Mouse (Mus musculus): Measurements from ENCODE around the gene Qprt. TPM values are rescaled to one million over a fixed set of nuclear protein-coding genes. Genes with fewer than 3 reads are reported as not detected.

Gene Qprt
- polyA plus RNA-seq, 2 experiments: 35.6 to 48.6 TPM

DNA sequence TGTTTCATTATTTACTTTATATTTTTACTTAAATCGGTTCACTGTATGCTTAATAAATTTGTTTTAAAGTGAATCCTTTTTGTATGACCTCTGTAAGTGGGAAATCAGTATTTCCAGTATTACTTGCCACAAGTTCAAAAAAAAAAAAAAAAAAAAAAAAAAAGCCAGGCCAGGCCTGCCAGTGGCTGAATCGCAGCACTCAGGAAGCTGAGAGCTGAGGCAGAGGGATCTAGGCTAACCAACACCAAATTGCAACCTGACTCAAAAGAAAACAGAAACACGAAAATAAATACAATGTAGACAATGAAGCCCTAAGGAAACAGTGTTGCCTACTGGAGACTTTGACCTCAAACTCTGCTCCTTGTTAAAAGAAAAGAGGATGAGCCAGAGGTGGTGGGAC, 28.1 kb downstream of the Qprt start:
- TF ChIP-seq CTCF (IDR thresholded peaks at IDR 0.05; ENCODE audit: low read depth) (no peak), EP300 (IDR thresholded peaks at IDR 0.05; ENCODE audit: low read depth) (no peak)
- ATAC-seq (ENCODE audit: insufficient read depth): no peak

DNA sequence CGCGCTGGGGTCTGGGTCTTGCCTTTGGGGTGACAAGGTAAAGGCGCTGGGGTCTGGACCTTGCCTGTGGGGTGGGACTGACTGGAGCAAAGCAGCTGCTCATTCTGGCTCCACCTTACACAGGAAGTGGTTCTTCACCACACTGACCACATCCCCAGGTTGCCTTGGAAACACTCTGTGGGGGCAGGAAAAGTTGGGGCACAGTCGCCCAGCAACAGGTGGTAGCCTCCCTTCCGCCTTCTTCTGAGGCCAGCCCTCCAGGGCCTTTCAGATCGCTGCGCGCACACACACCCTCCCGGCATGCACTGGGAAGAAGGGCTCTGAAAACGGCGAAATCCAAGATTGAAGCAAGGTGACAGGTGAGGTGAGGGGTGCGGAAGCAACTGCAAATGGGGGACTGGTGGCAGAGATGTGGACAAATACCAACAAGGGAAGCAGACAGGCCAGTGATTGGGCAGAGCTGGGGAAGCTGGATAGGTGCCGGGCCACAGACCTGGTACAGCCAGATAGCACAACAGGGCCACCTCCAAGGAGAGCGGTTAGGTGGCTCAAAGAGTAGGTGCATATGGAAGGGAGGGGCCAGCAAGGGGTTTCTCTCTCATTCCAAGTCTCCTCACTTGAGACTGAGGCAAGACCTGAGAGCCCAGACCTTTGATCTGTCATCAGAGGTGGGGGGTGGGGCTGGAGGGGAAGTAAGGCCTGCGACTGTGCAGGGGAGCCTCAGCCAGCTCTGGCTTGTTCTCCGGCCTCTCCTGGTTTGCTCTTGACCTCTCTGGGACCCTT, 30.7 kb downstream of the Qprt start, which contains the start of gene AI467606:
Gene AI467606, plus strand, starts transcription at position 246 of the 783 bp plus-strand sequence.
- H3K4me1 ChIP-seq (replicated peaks; ENCODE audit: control insufficient read depth in 2 of 2, insufficient read depth in 2 of 2, low read length in 1 of 2): peaks cover 17 to 38% of the 10 kb centered on the region in 2 experiments
- 11% methylated on average over 16 of the region's 16 CpGs for WGBS (ENCODE audit: insufficient replicate concordance)

More for the DNA sequence above, 28.1 kb downstream of the Qprt start:
- Histone ChIP-seq H3K27me3 (ENCODE audit: control insufficient read depth, insufficient read depth, low read length) (no peaks in the 10 kb centered on the region), H3K27ac (no peak overlapping the region), H3K4me2 (ENCODE audit: low read depth) (no peak overlapping the region), H3K9ac (replicated peaks) (no peak overlapping the region), H3K9me3 (ENCODE audit: control insufficient read depth, low read length) (no peaks in the 10 kb centered on the region), H3K4me3 (ENCODE audit: insufficient read depth in 1 of 2, low read depth in 2 of 2, low read length in 2 of 2) (no peak overlapping the region), H3K4me1 (replicated peaks; ENCODE audit: control insufficient read depth in 2 of 2, insufficient read depth in 2 of 2, low read length in 1 of 2) (peaks cover 9 to 33% of the 10 kb centered on the region in 2 experiments), H3K36me3 (replicated peaks; ENCODE audit: control insufficient read depth, insufficient read depth, low read depth) (no peaks in the 10 kb centered on the region; the same call in 1 of the 2 replicates)
- WGBS (ENCODE audit: insufficient replicate concordance): 76% methylated on average over 3 of the region's 3 CpGs
- DNase-seq (ENCODE audit: low read depth in 3 of 3, low spot score in 3 of 3): no peak

DNA sequence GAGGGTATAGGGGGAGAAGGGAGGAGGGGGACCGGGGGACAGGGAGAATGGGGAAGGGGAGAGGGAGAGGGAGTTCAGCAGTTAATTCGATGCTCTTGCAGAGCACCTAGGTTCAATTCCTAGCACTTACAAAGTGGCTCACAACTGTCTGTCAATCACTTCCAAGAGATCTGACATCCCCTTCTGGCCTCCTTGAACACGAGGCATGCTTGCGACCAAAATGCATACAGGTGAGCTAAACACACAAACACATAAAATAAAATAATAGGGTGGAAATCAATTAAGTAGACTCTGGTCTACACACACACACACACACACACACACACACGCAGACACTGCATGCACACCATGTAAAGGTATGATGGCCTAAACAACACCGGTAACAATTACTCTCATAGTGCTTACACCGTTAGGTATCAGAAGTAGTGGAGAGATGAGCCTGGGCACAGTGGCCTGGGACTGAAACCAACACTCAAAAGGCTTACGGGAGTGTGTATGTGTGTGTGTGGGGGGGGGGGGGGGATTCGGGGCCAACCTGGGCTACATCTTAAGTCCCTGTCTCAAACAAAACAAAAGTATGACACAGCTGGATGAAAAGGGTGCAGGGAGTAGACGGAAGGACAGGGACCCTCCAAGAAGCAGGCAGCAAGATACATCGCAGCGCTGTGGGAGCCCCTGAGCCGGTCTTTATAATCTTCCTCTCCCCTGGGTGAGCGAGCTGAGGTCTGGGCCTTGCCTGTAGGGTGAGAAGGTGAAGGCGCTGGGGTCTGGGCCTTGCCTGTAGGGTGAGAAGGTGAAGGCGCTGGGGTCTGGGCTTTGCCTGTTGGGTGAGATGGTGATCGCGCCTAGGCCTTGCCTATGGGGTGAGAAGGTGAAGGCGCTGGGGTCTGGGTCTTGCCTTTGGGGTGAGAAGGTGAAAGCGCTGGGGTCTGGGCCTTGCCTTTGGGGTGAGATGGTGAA, 31.6 kb downstream of the Qprt start:
- TF ChIP-seq EP300 (IDR thresholded peaks at IDR 0.05; ENCODE audit: low read depth) (no peak), CTCF (IDR thresholded peaks at IDR 0.05; ENCODE audit: low read depth) (peak; percentile 4; the same call in 1 of the 2 replicates)
- H3K9ac ChIP-seq (replicated peaks): peak overlapping the region; percentile 76
- WGBS (ENCODE audit: insufficient replicate concordance): 35% methylated on average over 20 of the region's 20 CpGs

More for the DNA sequence above, 30.7 kb downstream of the Qprt start, which contains the start of gene AI467606:
- Histone ChIP-seq H3K4me2 (ENCODE audit: low read depth) (peak within 1 kb of the TSS; percentile 59), H3K4me3 (ENCODE audit: insufficient read depth in 1 of 2, low read depth in 2 of 2, low read length in 2 of 2) (peak within 1 kb of the TSS; percentile 57 to 74), H3K36me3 (replicated peaks; ENCODE audit: control insufficient read depth, insufficient read depth, low read depth) (no peaks in the 10 kb centered on the region; the same call in 1 of the 2 replicates), H3K27ac (peak within 1 kb of the TSS; percentile 21), H3K9me3 (ENCODE audit: control insufficient read depth, low read length) (no peaks in the 10 kb centered on the region), H3K9ac (replicated peaks) (peak within 1 kb of the TSS; percentile 76), H3K27me3 (ENCODE audit: control insufficient read depth, insufficient read depth, low read length) (no peaks in the 10 kb centered on the region)
- DNase-seq (ENCODE audit: low read depth in 3 of 3, low spot score in 3 of 3) (peak; percentile 72 to 83 (median 75)), ATAC-seq (ENCODE audit: insufficient read depth) (peak; percentile 87)
- TF ChIP-seq CTCF (IDR thresholded peaks at IDR 0.05; ENCODE audit: low read depth) (no peak), EP300 (IDR thresholded peaks at IDR 0.05; ENCODE audit: low read depth) (peak; percentile 71)

DNA sequence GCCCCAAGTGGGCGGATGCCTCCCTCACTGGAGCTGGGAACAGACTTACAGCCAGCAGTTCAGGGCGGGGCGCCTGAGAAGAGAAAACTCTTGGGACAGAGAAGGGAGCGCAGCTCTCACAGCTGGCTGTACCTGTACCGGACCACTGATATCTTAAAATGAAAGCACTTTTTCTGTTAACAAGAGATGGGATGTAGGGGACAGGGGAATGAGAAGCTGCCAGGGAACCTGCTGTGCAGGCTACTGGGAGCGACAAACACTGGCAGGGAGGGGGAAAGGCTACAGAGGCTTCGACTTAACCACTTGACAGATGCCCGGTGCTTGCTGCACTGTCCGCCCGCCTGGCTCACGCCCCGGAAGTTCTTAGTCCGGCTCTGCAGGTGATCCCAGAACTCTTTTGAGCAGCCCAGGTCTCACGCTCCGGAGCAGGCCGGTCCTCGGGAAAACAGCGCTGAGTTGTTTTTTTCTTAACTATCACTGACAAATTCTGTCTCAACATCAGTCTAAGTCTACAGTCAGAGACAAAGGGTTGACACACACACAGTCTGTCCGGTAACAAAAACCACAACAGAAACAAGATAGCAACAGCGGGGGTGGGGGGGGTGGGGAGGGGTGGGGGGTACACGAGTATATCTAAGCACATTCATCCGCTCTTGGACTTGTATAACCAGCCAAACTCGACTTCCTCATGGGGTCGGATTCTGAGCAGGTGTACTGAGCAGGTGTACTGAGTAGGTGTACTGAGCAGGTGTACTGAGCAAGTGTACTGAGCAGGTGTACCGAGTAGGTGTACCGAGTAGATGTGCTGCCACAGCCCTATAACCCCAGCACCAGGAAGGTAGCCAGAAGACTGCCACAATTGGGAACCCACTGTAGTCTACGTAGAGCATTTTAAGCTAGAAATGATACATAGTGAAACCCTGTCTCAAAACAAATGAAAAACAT, 32.9 kb downstream of the Qprt start:
- WGBS (ENCODE audit: insufficient replicate concordance): 8% methylated on average over 27 of the region's 27 CpGs
- Histone ChIP-seq H3K9ac (replicated peaks) (peak overlapping the region; percentile 71), H3K9me3 (ENCODE audit: control insufficient read depth, low read length) (no peaks in the 10 kb centered on the region), H3K4me2 (ENCODE audit: low read depth) (peak overlapping the region; percentile 79), H3K4me3 (ENCODE audit: insufficient read depth in 1 of 2, low read depth in 2 of 2, low read length in 2 of 2) (peak overlapping the region; percentile 31 to 35), H3K4me1 (replicated peaks; ENCODE audit: control insufficient read depth in 2 of 2, insufficient read depth in 2 of 2, low read length in 1 of 2) (peaks cover 17 to 51% of the 10 kb centered on the region in 2 experiments), H3K27me3 (ENCODE audit: control insufficient read depth, insufficient read depth, low read length) (no peaks in the 10 kb centered on the region), H3K36me3 (replicated peaks; ENCODE audit: control insufficient read depth, insufficient read depth, low read depth) (no peaks in the 10 kb centered on the region; the same call in 1 of the 2 replicates), H3K27ac (peak overlapping the region; percentile 89)
- ATAC-seq (ENCODE audit: insufficient read depth) (no peak), DNase-seq (ENCODE audit: low read depth in 3 of 3, low spot score in 3 of 3) (peak in 1 of 3 experiments; percentile 45)
- TF ChIP-seq EP300 (IDR thresholded peaks at IDR 0.05; ENCODE audit: low read depth): no peak
- TF ChIP-seq CTCF (IDR thresholded peaks at IDR 0.05; ENCODE audit: low read depth): no peak

More for the DNA sequence above, 31.6 kb downstream of the Qprt start:
- Histone ChIP-seq H3K4me2 (ENCODE audit: low read depth) (peak overlapping the region; percentile 59), H3K36me3 (replicated peaks; ENCODE audit: control insufficient read depth, insufficient read depth, low read depth) (no peaks in the 10 kb centered on the region; the same call in 1 of the 2 replicates), H3K27me3 (ENCODE audit: control insufficient read depth, insufficient read depth, low read length) (no peaks in the 10 kb centered on the region), H3K9me3 (ENCODE audit: control insufficient read depth, low read length) (no peaks in the 10 kb centered on the region), H3K27ac (peak overlapping the region; percentile 21), H3K4me1 (replicated peaks; ENCODE audit: control insufficient read depth in 2 of 2, insufficient read depth in 2 of 2, low read length in 1 of 2) (peaks cover 17 to 41% of the 10 kb centered on the region in 2 experiments), H3K4me3 (ENCODE audit: insufficient read depth in 1 of 2, low read depth in 2 of 2, low read length in 2 of 2) (peak overlapping the region; percentile 57 to 74)
- peak; percentile 12 for ATAC-seq (ENCODE audit: insufficient read depth)
- DNase-seq (ENCODE audit: low read depth in 3 of 3, low spot score in 3 of 3): no peak

All from liver, embryonic 14.5 days (tissue).